Mouse (Mus musculus) E14TG2a.4 (cell line): ENCODE measurements around the gene Rapgef5.

Source experiments
- CTCF ChIP-seq: conservative IDR thresholded peaks from 2 replicates; pipeline ENCODE4 v1.5.1; 2014; ENCODE audit warnings: low read length
- NANOG ChIP-seq: IDR thresholded peaks from 2 replicates; pipeline ENCODE4 v1.6.1; 2014; ENCODE audit warnings: borderline replicate concordance, low read length, mixed read lengths

DNA sequence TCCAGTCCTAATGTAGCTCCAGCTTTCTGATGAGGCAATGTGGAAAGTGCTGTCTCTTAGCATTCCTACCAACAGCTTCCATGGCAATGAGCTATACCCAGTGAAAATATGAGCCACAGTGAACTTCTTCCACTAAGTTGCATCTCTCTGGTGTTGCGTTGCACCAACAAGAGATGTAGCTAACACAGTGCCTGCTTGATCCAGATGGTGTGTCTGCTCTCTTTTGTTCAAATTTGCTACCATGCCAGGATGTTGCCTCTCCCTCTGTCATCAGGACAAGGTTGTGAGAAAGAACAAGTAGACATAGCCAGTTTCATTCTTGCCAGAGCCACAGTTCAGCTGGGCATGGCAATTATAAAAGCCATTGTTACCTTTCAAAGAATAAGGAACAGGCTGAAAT lies 18.9 kb upstream of the Rapgef5 start:
- TF ChIP-seq NANOG (no peak), CTCF (no peak)
